Mouse (Mus musculus) bone marrow, adult 2 months (tissue): ENCODE data around the gene Mpz.

Source experiments
- CTCF ChIP-seq: fragments of 200-500 bp; IDR thresholded peaks from 2 replicates; pipeline ENCODE4 v1.5.1; 2011; ENCODE audit warnings: low read length, control low read depth; ENCODE audit not compliant: control insufficient read depth, insufficient read depth
- POLR2A ChIP-seq: fragments of 200-500 bp; IDR thresholded peaks from 2 replicates; pipeline ENCODE4 v1.6.1; 2011; ENCODE audit warnings: low read depth, mild to moderate bottlenecking, control low read depth, low read length, borderline replicate concordance; ENCODE audit not compliant: control insufficient read depth

- no peak for TF ChIP-seq CTCF
- TF ChIP-seq POLR2A = no peak
These were observed 49.5 kb upstream of the Mpz start for GRCm38 (mm10) chr1:171101033-171101432.
